Mouse (Mus musculus) cerebellum, adult 2 months (tissue): ENCODE measurements at regions not wholly inside any gene's neighbourhood (a gene's known extent, or its start where the extent isn't known, plus 50 kb on each side); places are given as distances from the start of the nearest gene placed in this dataset.

Source experiments
- DNase-seq, 2 experiments: peaks; one replicate each; pipeline ENCODE4 v3.0.0; 2021
- H3K27ac ChIP-seq: fragments of 200-500 bp; 2 replicates; pipeline ENCODE4 v1.5.1; 2012; ENCODE audit warnings: low read length, control low read depth, inconsistent platforms; ENCODE audit not compliant: insufficient read depth
- H3K27me3 ChIP-seq: fragments of 200-500 bp; 2 replicates; pipeline ENCODE4 v1.6.1; 2012; ENCODE audit warnings: inconsistent platforms, mild to moderate bottlenecking, low read length, moderate library complexity; ENCODE audit not compliant: control insufficient read depth, insufficient read depth
- H3K4me1 ChIP-seq: fragments of 200-500 bp; 2 replicates; pipeline ENCODE4 v1.6.1; 2011; ENCODE audit warnings: low read length; ENCODE audit not compliant: control insufficient read depth, insufficient read depth
- H3K4me3 ChIP-seq: fragments of 200-500 bp; replicated peaks from 2 replicates; pipeline ENCODE3; 2011; ENCODE audit warnings: mild to moderate bottlenecking, low read depth, low read length, control low read depth; ENCODE audit not compliant: insufficient read depth
- CTCF ChIP-seq: fragments of 200-500 bp; IDR thresholded peaks from 2 replicates; pipeline ENCODE4 v1.5.1; 2011; ENCODE audit warnings: low read depth, mild to moderate bottlenecking, control low read depth, low read length, moderate library complexity, borderline replicate concordance; ENCODE audit not compliant: insufficient read depth
- POLR2A ChIP-seq: fragments of 200-500 bp; IDR thresholded peaks from 2 replicates; pipeline ENCODE4 v1.6.1; 2011; ENCODE audit warnings: low read length, control low read depth, borderline replicate concordance; ENCODE audit not compliant: insufficient read depth
- WGBS: fragments of 180-500 bp; shearing (Covaris S2); methylation state at CpG from one replicate; pipeline ENCODE4 v1.1.7; 2018; 5-methylcytosine and 5-hydroxymethylcytosine counted together

DNA sequence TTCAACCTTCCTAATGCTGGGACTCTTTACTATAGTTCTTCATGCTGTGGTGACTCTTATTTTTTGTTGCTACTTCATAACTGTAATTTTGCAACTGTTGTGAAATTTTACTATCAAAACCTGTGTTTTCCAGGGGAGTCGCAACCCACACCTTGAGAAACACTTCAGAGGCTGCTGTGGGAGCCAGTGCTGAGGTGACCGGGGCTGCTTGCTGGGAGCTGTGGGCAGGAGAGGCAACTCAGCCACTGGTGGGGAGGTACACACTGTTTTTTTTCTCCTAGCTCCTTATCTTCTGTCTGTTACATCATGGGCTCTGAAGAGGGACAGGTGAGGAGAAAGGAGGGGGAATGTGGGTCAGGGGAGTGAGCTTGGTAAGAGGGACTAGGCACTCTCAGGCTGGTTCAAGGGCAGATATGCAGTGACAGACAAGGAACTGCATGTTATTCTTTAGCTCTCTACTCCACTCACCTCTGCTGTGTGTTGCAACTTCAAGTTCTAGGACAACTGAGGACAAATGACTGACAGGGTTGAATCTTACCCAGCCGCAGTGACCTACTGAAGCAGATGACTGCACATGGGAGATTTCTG is 62.7 kb upstream of the Hhip start:
- 90% methylated on average over 3 of the region's 3 CpGs for WGBS
- Histone ChIP-seq H3K4me3 (no peak overlapping the region), H3K4me1 (no peaks in the 10 kb centered on the region), H3K27me3 (no peaks in the 10 kb centered on the region), H3K27ac (no peak overlapping the region)
- TF ChIP-seq CTCF (no peak), POLR2A (no peak)
- DNase-seq = no peak

DNA sequence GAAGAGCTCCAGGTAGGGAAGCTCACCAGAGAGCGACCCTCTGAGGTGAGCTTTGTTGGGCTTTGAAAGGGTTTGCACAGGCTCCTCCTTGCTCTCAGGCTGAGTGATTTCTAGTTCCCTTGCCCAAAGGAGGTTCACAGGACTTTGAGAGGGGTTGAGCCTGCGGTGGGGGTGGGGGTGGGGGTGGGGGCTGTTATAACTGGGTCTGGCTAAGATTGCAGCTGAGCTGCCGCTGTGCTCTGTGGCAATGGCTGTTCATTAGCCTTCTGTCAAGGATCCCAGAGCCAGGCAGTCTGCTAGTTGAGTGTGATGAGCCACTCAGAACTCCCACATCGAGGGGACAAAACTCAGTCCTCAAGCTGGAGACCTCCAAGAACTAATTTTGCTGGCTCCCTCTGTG is 59.5 kb upstream of the Hhip start:
- 28% methylated on average over 4 of the region's 4 CpGs for WGBS
- Histone ChIP-seq H3K4me3 (no peak overlapping the region), H3K27ac (no peak overlapping the region), H3K27me3 (no peaks in the 10 kb centered on the region), H3K4me1 (no peaks in the 10 kb centered on the region)
- DNase-seq = no peak
- no peak for TF ChIP-seq CTCF
- no peak for TF ChIP-seq POLR2A
